Mouse (Mus musculus) MEL (cell line): ENCODE measurements around the gene Ctsl. TPM values are rescaled to one million over a fixed set of nuclear protein-coding genes. Genes with fewer than 3 reads are reported as not detected.

Experiments
- DNase-seq: peaks from one replicate; pipeline ENCODE4 v3.0.0; 2011; ENCODE audit warnings: low read depth, low spot score
- H3K27ac ChIP-seq: 2 replicates; pipeline ENCODE4 v1.5.1; 2012; ENCODE audit warnings: low read depth, mild to moderate bottlenecking, control low read depth, low read length, moderate library complexity; ENCODE audit not compliant: control insufficient read depth
- H3K27me3 ChIP-seq, 2 experiments: fragments of 150-350 bp in 1 of 2; sonication (generic) in 1 of 2; 2 replicates each; pipeline ENCODE4 v1.6.1; 2012; ENCODE audit warnings: low read length in 2 of 2, mild to moderate bottlenecking in 2 of 2, improper control_type of control experiment in 1 of 2, moderate library complexity in 1 of 2; ENCODE audit not compliant: insufficient read depth in 2 of 2, control insufficient read depth in 1 of 2
- H3K36me3 ChIP-seq, 2 experiments: 2 replicates each; pipeline ENCODE4 v1.6.1; 2012 to 2014; ENCODE audit warnings: low read length in 2 of 2, improper control_type of control experiment in 1 of 2, inconsistent platforms in 1 of 2, mild to moderate bottlenecking in 1 of 2; ENCODE audit not compliant: insufficient read depth in 2 of 2, control insufficient read depth in 1 of 2
- H3K4me1 ChIP-seq, 2 experiments: fragments of 150-350 bp in 1 of 2; sonication (generic) in 1 of 2; 2 replicates each; pipeline ENCODE4 v1.6.1; 2012; ENCODE audit warnings: low read length in 2 of 2, improper control_type of control experiment in 1 of 2, mild to moderate bottlenecking in 1 of 2; ENCODE audit not compliant: insufficient read depth in 2 of 2, control insufficient read depth in 1 of 2
- H3K4me3 ChIP-seq, 2 experiments: fragments of 150-350 bp in 1 of 2; sonication (generic) in 1 of 2; 2 replicates each; pipeline ENCODE4 v1.5.1; 2012; ENCODE audit warnings: low read depth in 2 of 2, low read length in 2 of 2, mild to moderate bottlenecking in 2 of 2, moderate library complexity in 2 of 2, control low read depth in 1 of 2, improper control_type of control experiment in 1 of 2; ENCODE audit not compliant: control insufficient read depth in 1 of 2, insufficient read depth in 1 of 2
- H3K79me2 ChIP-seq: 2 replicates; pipeline ENCODE4 v1.6.1; 2012; ENCODE audit warnings: mild to moderate bottlenecking, low read length, moderate library complexity; ENCODE audit not compliant: control insufficient read depth, poor library complexity, insufficient read depth
- H3K9ac ChIP-seq: 2 replicates; pipeline ENCODE4 v1.6.1; 2012; ENCODE audit warnings: low read depth, mild to moderate bottlenecking, control low read depth, low read length, moderate library complexity; ENCODE audit not compliant: control insufficient read depth, poor library complexity, severe bottlenecking
- H3K9me3 ChIP-seq: fragments of 150-350 bp; sonication (generic); replicated peaks from 2 replicates; pipeline ENCODE4 v1.6.1; 2012; ENCODE audit warnings: mild to moderate bottlenecking, low read length, improper control_type of control experiment, moderate library complexity; ENCODE audit not compliant: insufficient read depth
- CTCF ChIP-seq, 3 experiments: IDR thresholded peaks in 2 of 3; conservative IDR thresholded peaks in 1 of 3; 2 replicates each; pipeline ENCODE4 v1.5.1; 2011 to 2012; ENCODE audit warnings: low read length in 3 of 3, low read depth in 2 of 3, mild to moderate bottlenecking in 2 of 3, improper control_type of control experiment in 1 of 3, inconsistent platforms in 1 of 3, mixed read lengths in 1 of 3, moderate library complexity in 1 of 3; ENCODE audit not compliant: control insufficient read depth in 1 of 3, insufficient read depth in 1 of 3, poor library complexity in 1 of 3, severe bottlenecking in 1 of 3
- EP300 ChIP-seq, 2 experiments: IDR thresholded peaks; 2 replicates each; pipeline ENCODE4 v1.6.1; 2011; ENCODE audit warnings: improper control_type of control experiment in 2 of 2, low read length in 2 of 2, low read depth in 1 of 2, mild to moderate bottlenecking in 1 of 2
- ETS1 ChIP-seq: IDR thresholded peaks from 2 replicates; pipeline ENCODE4 v1.6.1; 2012; ENCODE audit warnings: low read depth, mild to moderate bottlenecking, inconsistent platforms, low read length, improper control_type of control experiment, moderate library complexity
- MYC ChIP-seq: IDR thresholded peaks from 2 replicates; pipeline ENCODE4 v1.6.1; 2011; ENCODE audit warnings: low read depth, mild to moderate bottlenecking, low read length, improper control_type of control experiment, moderate library complexity
- RAD21 ChIP-seq: IDR thresholded peaks from 2 replicates; pipeline ENCODE4 v1.6.1; 2011; ENCODE audit warnings: mild to moderate bottlenecking, low read depth, low read length, improper control_type of control experiment
- RCOR1 ChIP-seq: IDR thresholded peaks from 2 replicates; pipeline ENCODE4 v1.6.1; 2012; ENCODE audit warnings: low read depth, mild to moderate bottlenecking, inconsistent platforms, low read length, improper control_type of control experiment
- SMC3 ChIP-seq: IDR thresholded peaks from 2 replicates; pipeline ENCODE4 v1.6.1; 2011; ENCODE audit warnings: low read depth, low read length, improper control_type of control experiment
- TBP ChIP-seq: IDR thresholded peaks from 2 replicates; pipeline ENCODE4 v1.8.0; 2011; ENCODE audit warnings: low read depth, low read length, improper control_type of control experiment
- TCF12 ChIP-seq: IDR thresholded peaks from 2 replicates; pipeline ENCODE4 v1.6.1; 2014; ENCODE audit warnings: low read depth, mild to moderate bottlenecking, inconsistent platforms, low read length, improper control_type of control experiment, moderate library complexity
- ZNF384 ChIP-seq: IDR thresholded peaks from 2 replicates; pipeline ENCODE4 v1.6.1; 2012; ENCODE audit warnings: low read depth, mild to moderate bottlenecking, inconsistent platforms, low read length, improper control_type of control experiment
- polyA plus RNA-seq, 2 experiments: library from polyadenylated mRNA; stranded (reverse) in 1 of 2; unstranded in 1 of 2; fragments of >175 nt in 1 of 2; fragments of >200 nt in 1 of 2; gene quantifications; 2 replicates each; pipeline versions ENCODE4 v1.2.1 to v1.2.4; 2012; ENCODE audit warnings: low replicate concordance in 2 of 2, low read depth in 1 of 2; ENCODE audit not compliant: insufficient read length in 2 of 2, insufficient read depth in 1 of 2, missing spikeins in 1 of 2
- total RNA-seq: library from RNA; depleted of rRNA; stranded (reverse); fragments of 300-350 nt; gene quantifications from 2 replicates; pipeline ENCODE4 v1.2.3, GENCODE M21; 2012

Ctsl gene
- total and polyA plus RNA-seq, 3 experiments = 20.1 to 39.2 TPM; not detected in 1

DNA sequence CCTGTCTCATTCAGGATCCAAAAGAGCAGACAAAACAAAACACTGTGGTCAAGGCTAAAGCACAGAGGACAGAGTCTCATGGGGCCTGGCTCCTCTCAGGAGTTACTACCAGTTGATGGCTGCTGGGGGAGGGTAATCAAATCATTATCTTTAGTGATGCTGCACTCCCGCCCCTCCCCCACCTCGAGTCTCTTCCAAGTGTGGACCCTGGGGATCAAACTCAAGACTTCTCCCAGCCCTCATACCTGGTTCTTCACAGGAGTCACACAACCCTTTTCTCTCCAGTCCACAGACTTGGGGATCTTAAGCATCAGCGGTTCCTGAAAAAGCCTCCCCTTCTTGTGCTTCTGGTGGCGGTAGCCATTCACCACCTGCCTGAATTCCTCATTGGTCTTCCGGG is 3.1 kb downstream of the Ctsl start:
- peaks cover 2 to 10% of the 10 kb centered on the region in 2 experiments; a peak in 3 of 4 replicates for H3K36me3 ChIP-seq
- H3K4me1 ChIP-seq = peaks cover 5 to 9% of the 10 kb centered on the region in 2 experiments; a peak in 3 of 4 replicates
- TF ChIP-seq TBP = no peak
- no peaks in the 10 kb centered on the region for H3K9me3 ChIP-seq
- DNase-seq = no peak
- H3K79me2 ChIP-seq = peaks cover 4% of the 10 kb centered on the region; the same call in 1 of the 2 replicates
- H3K27me3 ChIP-seq = no peaks in the 10 kb centered on the region
- no peak overlapping the region for H3K4me3 ChIP-seq
- no peak overlapping the region for H3K27ac ChIP-seq
- H3K9ac ChIP-seq = no peak overlapping the region

DNA sequence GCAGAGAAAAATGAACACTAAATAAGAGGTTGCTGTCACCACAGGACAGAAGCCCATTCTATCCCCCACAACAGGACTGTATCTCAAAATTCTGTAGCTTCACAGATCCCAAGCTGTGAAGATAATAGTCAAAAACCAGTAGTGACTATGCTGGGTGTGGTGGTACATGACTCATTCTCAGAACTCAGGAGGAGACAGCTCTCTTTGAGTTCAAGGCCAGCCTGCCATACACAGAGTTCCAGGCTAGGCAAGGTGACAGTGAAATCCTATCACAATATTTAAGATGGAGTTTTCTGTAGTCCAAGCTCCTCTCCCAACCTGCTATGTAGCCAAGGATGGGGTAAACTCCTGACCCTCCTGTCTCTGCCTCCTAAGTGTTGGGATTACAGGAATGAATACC is 5.4 kb downstream of the Ctsl start:
- peak; percentile 66 for DNase-seq
- H3K9ac ChIP-seq = no peak overlapping the region
- H3K36me3 ChIP-seq = peaks cover 2 to 10% of the 10 kb centered on the region in 2 experiments; a peak in 3 of 4 replicates
- H3K27ac ChIP-seq = no peak overlapping the region
- H3K4me1 ChIP-seq = peaks cover 2 to 9% of the 10 kb centered on the region in 2 experiments; a peak in 3 of 4 replicates
- H3K4me3 ChIP-seq = no peak overlapping the region
- H3K79me2 ChIP-seq = peaks cover 4% of the 10 kb centered on the region; the same call in 1 of the 2 replicates
- no peaks in the 10 kb centered on the region for H3K27me3 ChIP-seq
- TF ChIP-seq RCOR1 (no peak), TBP (peak; percentile 48; the same call in 1 of the 2 replicates), EP300 (IDR thresholded peaks at IDR 0.05; ENCODE audit: low read depth in 1 of 2, low read length in 2 of 2) (peak; percentile 22 to 33; a peak in 2 of 4 replicates)
- H3K9me3 ChIP-seq = no peaks in the 10 kb centered on the region

DNA sequence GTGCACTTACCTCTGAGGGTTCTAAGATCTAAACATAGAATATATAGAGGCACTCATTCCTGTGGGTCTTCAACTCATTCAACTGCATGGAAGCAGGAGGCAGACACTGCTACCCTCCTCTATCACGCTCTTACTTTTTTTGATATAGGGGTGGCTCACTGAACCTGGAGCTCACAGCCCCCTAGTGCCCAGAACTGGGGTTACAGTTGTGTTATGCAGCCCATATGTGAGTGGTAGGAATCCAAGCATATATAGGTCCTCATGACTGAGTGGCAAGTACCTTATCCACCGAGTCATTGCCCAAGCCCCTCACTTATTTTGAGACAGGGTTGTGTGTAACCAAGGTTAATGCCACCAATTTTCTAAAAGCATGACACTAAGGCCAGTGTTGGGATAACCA is 6.4 kb downstream of the Ctsl start:
- Histone ChIP-seq H3K27me3 (no peaks in the 10 kb centered on the region), H3K9ac (no peak overlapping the region), H3K9me3 (no peaks in the 10 kb centered on the region), H3K4me3 (no peak overlapping the region), H3K36me3 (peaks cover 2 to 10% of the 10 kb centered on the region in 2 experiments; a peak in 3 of 4 replicates), H3K27ac (no peak overlapping the region), H3K4me1 (peaks cover 2 to 6% of the 10 kb centered on the region in 2 experiments; a peak in 3 of 4 replicates), H3K79me2 (no peaks in the 10 kb centered on the region)
- TF ChIP-seq MYC = no peak
- TF ChIP-seq SMC3 = 0 out of 2 replicates have a peak, but pooled peaks have one; percentile 20
- TF ChIP-seq TCF12 = no peak
- TF ChIP-seq RAD21 = peak; percentile 22
- TF ChIP-seq CTCF (IDR thresholded peaks at IDR 0.05 in 2 of 3, conservative IDR thresholded peaks at IDR 0.05 in 1 of 3; ENCODE audit: control insufficient read depth in 1 of 3, insufficient read depth in 1 of 3, low read depth in 2 of 3, low read length in 3 of 3, poor library complexity in 1 of 3, severe bottlenecking in 1 of 3) = peak; percentile 42 to 57 (median 57)
- peak; percentile 58 for TF ChIP-seq ZNF384
- no peak for TF ChIP-seq ETS1
- peak; percentile 82 for DNase-seq
